Mouse (Mus musculus) spleen, adult 18-20 months (tissue): Measurements from ENCODE around the gene Fgfr2.

ENCODE experiments used
- DNase-seq, 2 experiments: peaks; one replicate each; pipeline ENCODE4 v3.0.0; 2022; ENCODE audit warnings: mixed read lengths in 2 of 2

Fgfr2 gene

DNA sequence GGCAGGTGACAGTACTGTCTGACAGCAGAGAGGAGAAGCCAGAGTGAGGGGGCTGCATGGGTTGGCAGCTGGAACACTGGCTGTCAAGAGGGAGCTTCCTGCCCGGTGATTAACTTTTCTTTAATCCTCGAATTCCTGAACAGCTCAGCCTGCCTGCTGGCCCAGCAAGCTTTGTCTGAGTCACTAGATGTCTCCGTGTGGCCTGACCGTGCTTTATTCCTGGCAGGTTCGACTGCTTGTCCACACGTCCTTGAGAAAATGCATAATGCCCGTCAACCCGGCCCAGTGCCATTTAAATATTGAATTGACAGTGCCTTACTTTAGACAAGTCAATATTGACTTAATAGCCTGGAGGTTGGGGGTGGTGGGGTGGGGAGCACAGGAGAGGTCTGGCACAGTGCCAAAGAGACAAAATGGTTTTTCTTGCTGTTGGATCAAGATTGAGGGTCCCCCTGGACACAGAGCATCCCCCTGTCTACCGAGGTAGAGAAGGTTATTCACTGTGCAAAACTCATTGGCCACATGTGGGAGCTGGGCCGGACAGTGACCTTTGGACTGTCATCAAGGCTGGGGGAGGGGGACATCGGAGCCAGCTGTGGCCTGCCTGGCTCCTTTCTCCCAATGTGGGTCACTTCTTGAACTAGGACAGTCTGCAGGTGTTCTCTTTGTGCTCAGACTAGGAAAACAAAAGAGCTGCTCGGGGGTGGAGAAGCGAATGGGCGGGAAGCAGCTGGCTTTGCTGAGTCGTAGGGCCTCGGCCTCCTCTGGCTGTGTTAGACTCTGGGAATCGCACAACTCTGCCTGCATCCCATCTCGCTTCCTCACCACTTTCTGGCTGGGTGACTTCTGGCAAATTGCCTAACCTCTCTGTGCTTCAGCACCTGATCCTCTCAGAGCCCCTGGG lies 2287.9 kb downstream of the Fgfr2 start:
- DNase-seq, result no peak

DNA sequence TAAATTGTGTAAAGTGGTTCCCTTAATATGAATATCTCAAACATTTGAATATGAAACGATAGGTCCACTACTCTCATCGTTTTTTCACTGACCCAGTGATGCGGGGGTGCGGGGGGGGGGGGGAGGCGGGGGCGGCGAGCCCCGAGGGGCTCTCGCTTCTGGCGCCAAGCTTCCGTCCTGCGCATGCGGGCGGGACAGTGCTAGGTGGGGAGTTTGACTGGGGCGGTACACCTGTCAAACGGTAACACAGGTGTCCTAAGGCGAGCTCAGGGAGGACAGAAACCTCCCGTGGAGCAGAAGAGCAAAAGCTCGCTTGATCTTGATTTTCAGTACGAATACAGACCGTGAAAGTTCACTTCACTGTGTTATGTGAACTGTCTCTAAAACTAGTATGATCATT lies 2288.9 kb downstream of the Fgfr2 start:
- DNase-seq, result no peak

DNA sequence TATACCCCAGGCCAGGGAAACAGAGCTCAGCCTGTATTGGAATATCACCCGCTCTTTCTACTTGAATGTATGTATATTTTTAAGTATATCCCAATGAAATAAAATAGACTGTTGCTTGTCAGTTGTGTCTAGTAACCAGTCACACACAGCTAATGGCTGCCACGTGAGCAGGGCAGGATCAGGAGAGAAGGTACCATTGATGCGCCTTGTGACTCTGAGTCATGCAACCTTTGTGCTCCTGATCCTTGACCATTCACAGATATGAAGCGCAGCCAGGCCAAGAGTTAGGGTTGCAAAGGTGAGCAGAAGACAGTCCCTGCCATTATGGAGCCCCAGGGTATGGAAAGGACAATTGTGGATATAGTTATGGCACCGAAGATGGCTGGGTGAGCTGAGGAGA lies 2291.6 kb downstream of the Fgfr2 start:
- no peak for DNase-seq

DNA sequence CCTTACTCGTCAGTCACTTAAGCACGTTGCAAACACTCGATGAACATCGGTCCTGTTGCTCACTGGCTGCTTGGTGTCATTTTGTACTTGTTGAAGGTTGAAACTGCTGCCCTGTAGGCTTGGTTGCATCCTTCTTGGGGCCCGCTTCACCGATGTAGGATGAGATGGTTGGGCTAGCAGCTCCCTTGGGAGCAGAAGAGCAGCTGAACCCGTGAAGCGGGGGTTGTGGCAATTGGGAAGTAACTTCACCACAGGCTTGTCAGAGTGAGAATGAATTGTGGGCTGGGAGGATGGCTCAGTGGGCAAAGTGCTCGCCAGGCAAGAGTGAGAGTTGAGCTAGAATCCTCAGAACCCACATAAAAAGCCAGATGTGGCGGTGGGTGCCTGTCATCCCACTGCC lies 2294.7 kb downstream of the Fgfr2 start:
- peak in 1 of 2 experiments; percentile 20 for DNase-seq

DNA sequence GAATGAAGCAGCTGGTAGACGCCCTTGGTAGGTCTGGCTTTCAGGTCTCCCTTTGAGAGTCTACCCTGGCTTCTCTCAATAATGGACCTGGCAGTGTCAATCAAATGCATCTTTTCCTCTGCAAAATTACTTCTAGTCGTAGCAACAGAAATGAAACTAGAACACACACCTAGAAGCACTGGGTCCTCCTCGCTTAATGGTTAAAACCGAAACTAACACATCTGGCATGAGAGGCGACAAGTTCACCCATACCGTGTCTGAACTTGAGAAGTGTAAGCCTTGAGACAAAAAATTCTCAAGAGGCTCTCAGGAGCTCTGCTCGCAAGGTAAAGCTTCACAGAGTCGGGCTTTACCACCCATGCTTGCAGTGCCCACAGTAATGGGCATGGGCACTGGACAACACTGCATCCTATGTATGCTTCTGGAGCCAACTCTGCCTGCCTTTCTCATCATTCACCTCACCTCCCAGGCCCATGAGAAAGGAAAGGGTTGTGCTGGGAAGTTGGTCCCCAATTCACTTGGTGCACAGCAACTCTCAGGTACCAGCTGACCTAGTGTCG lies 2295.2 kb downstream of the Fgfr2 start:
- no peak for DNase-seq

DNA sequence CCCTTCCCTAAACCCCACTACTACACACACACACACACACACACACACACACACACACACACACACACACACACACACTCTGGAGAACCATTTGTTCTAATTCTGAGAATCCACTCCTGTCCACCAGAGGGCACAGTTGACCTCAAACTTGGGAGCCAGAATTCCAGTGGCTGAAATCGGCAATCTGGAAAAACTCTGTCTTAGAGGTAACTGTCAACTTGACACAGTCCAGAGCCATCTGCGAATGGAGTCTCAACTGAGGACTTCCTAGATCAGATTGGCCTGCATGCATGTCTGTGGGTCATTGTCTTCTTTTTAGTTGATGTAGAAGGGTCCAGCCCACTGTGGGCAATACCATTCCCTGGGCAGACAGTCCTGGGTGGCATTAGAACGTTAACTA lies 2295.7 kb downstream of the Fgfr2 start:
- DNase-seq, result peak in 1 of 2 experiments; percentile 24

DNA sequence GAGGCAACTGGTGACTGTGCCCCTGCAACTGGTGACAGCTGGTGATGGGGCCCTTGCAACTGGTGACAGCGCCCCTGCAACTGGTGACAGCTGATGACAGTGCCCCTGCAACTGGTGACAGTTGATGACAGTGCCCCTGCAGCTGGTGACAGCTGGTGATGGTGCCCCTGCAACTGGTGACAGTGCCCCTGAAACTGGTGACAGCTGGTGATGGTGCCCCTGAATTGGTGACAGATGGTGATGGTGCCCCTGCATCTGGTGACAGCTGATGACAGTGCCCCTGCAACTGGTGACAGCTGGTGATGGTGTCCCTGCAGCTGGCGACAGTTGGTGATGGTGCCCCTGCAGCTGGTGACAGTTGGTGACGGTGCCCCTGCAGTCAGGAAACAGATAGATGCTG lies 2296.8 kb downstream of the Fgfr2 start:
- no peak for DNase-seq

DNA sequence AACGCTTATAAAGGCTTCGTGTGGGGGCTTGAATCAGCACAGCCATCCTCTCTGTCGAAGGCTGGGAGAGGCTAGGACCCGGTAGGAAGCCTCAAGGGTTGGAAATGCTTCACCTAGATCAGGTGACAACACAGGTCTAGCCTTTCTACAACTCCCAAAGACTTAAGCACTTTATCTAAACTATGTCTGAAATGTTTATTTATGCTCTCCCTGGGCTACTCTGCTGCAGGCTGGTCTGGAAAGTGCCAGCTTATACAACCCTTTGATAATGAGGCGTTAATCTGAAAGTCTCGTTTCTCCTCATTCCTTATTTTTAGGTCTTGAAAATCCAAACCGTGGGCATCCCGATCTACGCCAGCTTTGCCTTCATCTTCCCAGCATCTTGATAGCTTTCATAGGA lies 2299.2 kb downstream of the Fgfr2 start:
- DNase-seq, result no peak

DNA sequence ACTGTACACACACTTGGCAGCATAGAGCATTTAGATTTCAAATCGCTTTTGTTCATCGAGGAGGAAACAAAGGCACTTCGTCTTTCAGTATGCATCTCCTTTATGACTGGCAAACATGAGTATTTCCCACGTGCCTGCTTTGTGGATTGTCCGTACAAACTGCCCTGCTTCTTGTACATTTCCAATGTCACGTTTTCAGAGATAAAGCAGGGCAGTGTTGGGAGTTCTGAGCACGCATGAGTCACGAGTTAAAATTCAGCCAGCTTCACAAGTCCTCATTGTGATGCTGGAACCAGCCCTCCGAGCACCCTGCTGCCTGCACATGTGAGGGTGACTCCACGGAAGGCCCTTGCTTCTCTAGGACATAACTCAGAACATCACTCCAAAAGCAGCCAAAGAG lies 2303.5 kb downstream of the Fgfr2 start:
- no peak for DNase-seq

DNA sequence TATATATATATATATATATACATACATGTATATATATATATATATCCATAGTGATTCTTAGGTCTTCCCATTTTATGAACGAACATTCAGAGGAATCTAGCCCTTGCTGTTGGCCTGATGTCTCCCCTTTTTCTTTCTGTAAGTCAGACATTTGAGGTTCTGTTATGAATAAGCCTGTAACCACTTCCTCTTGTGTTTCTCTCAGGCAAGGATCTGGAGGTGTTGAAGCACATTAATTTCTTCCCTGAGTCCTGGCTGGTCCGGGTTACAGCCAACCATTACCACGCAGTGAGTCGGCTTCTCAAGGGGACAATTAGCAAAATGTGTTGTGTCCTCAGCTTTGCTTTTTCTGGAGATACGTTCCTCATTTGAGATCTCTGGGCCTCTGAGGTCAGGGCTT lies 2304.3 kb downstream of the Fgfr2 start:
- no peak for DNase-seq

DNA sequence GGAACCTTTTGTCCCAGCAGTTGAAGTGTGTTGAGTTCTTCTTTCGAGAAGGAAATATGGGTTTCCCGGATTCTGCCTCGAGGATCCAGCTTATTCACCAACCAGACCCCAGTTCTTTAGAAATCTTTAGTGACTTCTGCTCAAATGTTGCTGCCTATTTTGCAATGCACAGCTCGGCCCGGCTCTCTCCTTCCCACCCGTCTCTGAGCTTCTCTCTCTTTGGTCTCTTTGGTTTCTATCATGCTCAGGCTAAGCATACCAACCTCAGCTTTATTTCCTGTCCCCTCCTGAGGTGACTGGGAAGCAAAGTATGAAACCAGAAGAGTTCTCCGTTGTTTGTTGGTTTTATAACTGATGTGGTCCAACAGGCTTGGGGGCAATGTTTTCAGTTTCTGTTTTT lies 2306.9 kb downstream of the Fgfr2 start:
- no peak for DNase-seq

DNA sequence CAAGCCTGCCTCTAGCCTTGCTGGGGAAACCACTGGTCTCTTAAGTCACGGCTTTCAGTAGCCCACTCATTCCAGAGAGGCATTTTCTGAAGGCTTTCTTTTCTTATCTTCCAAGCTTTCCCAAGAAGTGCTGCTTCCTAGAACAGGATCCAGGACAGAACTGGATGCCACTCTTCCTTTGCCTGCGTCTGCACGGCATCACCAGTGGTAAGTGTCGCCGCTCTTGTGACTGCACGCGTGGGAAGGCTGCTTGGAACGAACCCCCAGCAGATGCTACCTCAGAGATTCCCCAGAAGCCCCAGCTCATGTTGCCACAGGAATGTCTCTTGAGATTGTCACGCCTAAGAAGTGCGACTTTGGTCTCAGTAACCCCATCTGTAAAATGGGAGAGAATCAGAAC lies 2307.5 kb downstream of the Fgfr2 start:
- no peak for DNase-seq

DNA sequence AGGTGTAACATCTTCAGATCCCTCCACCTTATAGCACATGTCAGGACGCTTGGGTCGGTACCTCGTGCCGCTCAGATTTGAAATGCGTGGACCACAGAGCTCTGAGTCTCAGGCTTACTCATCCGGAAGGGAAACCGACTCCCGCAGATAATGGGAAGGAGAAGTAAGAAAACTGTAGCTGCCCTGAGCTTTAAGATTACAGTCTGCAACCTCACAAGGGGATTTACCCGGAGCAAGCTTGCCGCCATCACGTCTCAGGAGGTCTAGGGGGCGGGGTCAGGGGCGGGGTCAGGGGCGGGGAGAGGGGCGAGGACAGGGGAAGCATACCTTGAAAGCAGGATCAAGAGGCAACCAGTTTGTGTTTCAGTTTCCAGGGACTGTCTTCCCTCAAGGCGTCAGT lies 2310.7 kb downstream of the Fgfr2 start:
- no peak for DNase-seq

DNA sequence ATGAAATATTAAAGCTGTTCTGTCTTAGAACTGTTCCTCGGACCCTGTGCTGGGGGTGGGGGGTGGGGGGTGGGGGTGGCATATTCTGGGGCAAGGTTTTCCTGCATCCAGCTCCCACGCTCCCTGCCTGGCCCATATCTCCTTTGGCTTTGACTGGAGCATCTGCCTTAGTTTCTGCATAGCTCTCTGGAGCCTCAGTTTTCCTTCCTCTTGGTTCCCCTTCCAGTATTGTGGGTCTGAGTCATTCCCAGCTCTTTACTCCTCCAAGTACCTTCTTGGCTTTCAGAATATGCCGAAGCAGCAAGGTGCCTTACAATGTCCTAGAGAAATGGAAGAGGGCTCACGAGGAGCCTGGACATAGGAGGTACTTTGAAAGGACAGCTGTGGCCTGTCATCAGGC lies 2312.9 kb downstream of the Fgfr2 start:
- DNase-seq, result no peak

DNA sequence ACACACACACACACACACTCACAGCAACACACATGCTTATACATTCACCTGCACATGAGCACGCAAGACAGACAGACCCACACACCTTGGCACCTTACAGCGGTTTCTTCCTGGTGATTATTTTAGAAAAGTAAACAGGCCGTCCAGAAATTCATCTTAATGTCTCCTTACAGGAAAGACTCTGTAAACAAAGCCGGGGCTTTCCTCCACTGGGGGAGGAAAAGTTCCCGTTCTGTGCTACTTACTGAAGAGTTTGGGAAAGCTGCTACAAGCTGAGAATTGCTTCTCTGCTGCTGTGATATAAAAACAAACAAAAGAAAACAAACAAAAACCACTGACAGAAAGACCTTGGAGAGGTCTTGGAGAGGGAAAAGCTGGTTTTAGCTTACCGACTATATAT lies 2314.5 kb downstream of the Fgfr2 start:
- DNase-seq, result no peak

DNA sequence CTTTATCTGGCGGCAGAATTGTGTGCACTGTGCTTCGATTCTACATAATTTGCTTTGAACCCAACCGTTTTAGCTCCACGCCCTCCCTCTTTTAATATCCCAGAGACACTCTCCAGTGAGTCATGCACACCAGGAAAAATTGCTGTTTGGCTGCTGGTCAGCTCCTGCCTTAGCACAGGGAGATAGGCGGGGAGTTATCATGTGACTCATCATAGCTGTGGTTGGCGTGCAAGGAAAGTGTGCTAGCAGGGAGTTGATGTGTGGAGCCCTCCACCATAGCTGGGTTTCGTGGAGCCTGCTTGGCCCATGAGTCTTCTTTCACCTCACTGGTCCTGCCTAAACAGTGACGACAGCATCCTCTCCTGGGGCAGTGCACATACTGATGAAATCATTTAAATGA lies 2315.4 kb downstream of the Fgfr2 start:
- DNase-seq, result no peak

DNA sequence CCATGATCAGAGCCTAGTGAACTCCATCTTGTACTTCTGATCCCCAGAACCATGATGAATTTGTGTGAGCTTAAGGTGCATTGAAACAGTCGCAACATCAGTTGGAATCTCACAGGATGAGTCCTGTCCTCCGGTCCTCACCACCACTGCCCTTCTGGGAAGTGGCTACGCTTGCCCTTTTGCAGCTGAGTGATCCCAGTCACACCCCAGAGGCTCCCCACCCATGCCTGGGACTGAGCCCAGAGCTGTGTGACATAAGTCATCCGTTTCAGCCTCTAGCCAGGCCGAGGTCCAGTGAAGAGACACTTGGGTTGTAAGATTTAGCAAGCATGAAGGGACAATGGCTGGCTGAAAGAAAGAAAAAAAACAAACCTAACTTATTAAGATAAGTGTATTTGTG lies 2318.2 kb downstream of the Fgfr2 start:
- DNase-seq, result no peak

DNA sequence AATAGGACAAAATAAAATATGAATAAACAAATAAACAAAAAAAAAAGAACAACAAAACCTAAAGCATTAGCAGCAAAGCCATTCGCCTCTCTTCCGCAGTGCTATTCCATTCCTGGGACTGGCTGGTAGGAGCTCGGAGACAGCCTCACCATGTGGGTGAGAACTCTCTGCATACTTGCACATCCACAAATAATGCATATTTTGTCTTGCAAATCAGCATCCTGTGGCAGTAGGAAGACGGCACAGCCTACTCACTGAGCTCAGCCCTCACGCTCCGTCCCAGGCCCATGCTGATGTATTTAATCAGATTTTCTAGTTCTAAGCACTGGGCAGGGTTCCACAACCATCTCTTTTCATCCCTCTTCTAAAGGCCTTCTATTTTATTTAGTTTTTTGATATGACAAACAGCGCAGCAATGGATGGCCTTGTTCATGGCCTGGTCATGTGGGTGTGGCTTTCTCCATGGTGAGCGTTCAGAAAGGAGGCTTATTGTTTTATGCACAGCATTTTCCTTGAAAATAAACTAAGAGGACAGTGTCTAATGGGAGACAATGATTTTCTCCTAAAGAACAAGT lies 2319.8 kb downstream of the Fgfr2 start:
- DNase-seq, result no peak

DNA sequence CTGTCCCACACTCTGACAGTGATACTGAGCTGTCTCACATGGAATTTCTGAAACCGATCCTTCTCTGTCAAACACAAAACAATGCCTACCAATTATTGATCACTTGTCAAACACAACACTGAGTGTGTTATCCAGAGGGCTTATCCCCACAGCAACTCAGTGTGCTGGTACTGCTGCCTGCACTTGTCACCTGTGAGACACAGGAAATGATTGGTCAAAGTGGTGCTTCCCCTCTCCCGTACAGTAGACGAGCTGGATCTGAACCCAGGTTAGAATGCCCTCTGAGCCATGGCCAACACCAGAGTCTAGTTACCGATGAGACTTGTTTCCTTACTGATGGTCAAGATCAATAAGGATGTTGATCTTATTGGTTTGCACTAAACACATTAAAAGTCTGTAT lies 2321.3 kb downstream of the Fgfr2 start:
- no peak for DNase-seq

DNA sequence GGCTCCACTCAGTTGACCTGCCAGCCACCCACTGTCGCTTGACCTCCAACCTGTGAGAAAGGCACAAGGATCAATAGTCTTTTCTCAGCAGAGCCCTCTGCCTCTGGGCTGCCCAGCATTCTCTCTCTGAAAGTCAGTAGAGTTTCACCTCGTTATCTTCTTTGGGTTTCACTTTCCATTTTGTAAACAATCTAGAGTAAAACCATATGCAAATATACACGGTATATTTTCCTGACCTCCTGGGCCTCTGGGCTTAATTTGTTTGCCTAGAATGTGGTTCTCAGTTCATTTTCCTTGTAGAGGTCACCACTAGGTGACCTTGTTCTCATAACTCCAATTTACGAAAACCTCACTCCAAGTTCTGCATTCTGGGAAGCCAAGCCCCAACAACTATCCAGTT lies 2322.5 kb downstream of the Fgfr2 start:
- DNase-seq, result no peak

DNA sequence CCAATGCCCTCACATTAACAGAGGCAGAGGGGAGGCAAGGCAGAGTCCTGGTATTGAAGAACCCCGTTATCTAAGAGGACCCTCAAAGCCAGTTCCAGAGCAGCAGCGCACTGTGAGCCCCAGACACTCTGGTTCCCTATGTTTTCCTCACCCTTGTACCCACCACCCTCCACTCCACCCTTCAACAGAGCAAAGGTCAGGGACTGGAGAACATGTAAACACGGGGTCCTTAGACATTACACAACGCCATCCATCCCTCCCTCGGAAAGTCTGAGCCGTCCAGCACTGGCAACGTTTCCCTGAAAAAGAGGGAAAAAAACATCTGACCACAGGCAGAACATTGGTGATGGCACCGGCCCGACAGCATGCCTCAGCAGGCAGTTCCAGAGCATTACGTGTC lies 2323.7 kb downstream of the Fgfr2 start:
- DNase-seq, result no peak

DNA sequence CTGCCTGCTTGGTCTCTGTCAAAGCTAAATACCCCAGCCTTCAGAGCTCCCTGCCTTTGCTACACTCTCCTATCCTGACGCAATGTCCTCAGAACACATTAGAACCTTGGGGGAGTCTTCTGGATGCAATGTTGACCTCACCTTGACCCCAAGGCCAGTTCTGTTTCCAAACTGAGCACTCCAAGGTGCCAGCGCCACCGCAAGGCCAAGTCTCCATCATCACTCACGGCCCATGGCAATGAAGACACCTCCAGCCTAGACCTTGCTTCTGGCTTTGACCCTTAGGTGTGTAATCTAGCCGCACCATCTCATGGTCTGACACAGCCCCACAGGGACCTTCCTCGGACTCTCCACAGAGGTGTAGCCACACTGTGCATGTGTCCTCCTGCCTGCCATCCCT lies 2325.6 kb downstream of the Fgfr2 start:
- no peak for DNase-seq

DNA sequence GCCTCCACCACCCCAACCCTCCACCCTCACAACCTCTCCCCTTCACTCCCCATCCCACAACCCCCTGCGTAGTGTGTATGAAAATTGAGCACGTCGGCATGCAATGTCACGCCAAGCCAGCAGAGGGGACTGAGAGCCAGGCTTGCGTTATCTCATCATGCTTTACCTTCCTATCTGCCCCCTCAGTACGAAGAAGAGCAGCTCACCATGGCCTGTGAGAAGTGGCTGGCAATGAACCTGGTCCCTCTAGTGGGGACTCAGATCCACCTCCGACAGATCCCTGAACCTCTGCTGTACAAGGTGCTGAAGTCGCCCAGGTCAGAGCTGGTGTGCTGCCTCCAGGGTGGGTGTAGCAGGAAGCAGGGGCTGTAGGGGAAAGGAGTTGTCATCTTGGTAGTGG lies 2326.4 kb downstream of the Fgfr2 start:
- DNase-seq, result no peak

DNA sequence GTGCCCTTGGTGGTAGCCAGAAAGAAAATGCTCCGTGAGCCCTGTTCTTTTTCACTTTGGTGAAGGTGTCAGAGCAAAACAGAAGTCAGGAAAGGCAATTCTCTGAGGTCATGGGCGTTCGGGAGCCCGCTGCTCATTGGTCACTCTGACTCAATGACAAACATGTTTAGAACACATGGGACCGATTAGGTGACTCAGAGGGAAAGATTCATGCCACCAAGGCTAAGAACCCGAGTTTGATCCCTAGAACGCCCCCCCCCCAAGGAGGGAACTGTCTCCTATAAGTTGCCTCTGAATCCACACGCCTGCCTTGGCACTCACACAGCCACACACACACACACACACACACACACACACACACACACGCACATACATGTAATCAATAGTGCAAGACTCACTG lies 2329.5 kb downstream of the Fgfr2 start:
- DNase-seq, result no peak
